Mouse (Mus musculus) spleen, adult 2 months (tissue): ENCODE measurements around the gene Ugt1a10.

Source experiments
- CTCF ChIP-seq: fragments of 200-500 bp; IDR thresholded peaks from 2 replicates; pipeline ENCODE4 v1.5.1; 2011; ENCODE audit warnings: mild to moderate bottlenecking, inconsistent platforms; ENCODE audit not compliant: insufficient read depth, insufficient read length, insufficient replicate concordance; ENCODE audit errors: extremely low read depth
- POLR2A ChIP-seq: fragments of 200-500 bp; IDR thresholded peaks from 2 replicates; pipeline ENCODE4 v1.6.1; 2011; ENCODE audit warnings: low read depth, low read length, inconsistent platforms

DNA sequence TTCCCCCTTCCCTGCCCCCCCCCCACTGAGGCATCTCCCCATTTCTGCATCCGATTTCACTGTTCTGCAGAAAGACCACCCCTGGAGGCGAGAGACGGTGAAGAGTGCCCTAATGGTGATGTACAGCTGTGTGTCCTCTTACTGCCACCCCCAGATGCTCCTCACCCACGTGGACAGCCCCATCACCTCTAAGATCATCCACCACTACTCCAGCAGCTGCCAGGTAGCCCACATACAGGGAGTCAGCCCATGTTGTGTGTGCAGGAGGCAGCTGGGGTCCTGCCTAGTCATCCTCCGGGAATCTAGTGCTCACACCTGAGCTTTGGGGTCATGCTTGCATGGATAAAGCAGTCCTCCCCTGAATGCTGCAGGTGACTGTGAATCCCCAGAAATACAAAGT lies 188.7 kb downstream of the Ugt1a10 start:
- no peak for TF ChIP-seq CTCF
- no peak for TF ChIP-seq POLR2A
